9 mouse cellular contexts compared by ENCODE assay signal in genomic region chr17:37203206-37203916, GRCm38 (mm10). TPM values are rescaled to one million over a fixed set of nuclear protein-coding genes. Genes with fewer than 3 reads are reported as not detected.
DNase-seq lines count a peak whose midpoint lies in the region; ATAC-seq and TF ChIP-seq lines count a peak whose summit lies in the region.
"Had no signal": no experiment of that assay in that cellular context is flagged by ENCODE, and none has a peak within 500 bp of the region (broad histone marks: within the 10 kb centered on the region; RNA-seq: fewer than 3 reads in every experiment).

No protein-coding gene starts in this region.

- peak in 2 of 3 experiments; percentile 90 to 98; a peak in 5 of 6 replicates for TF ChIP-seq CTCF in MEL (IDR thresholded peaks at IDR 0.05 in 2 of 3, conservative IDR thresholded peaks at IDR 0.05 in 1 of 3; ENCODE audit: control insufficient read depth in 1 of 3, insufficient read depth in 1 of 3, low read depth in 2 of 3, low read length in 3 of 3, poor library complexity in 1 of 3, severe bottlenecking in 1 of 3)

- peak; percentile 97 for TF ChIP-seq RAD21 in MEL (IDR thresholded peaks at IDR 0.05; ENCODE audit: low read depth, low read length)

- under 1% methylated on average over 4 of the region's 4 CpGs for WGBS in forebrain, embryonic 16.5 days
- under 1% methylated on average over 4 of the region's 4 CpGs for WGBS in hindbrain, embryonic 13.5 days

- no peaks in the 10 kb centered on the region for H3K4me1 ChIP-seq in MEL (ENCODE audit: control insufficient read depth in 1 of 2, insufficient read depth in 2 of 2, low read length in 2 of 2)
- H3K4me1 ChIP-seq in forebrain, embryonic 16.5 days (replicated peaks; ENCODE audit: control insufficient read depth, insufficient read depth, low read length), result no peaks in the 10 kb centered on the region
- H3K4me1 ChIP-seq in hindbrain, embryonic 13.5 days (replicated peaks), result no peaks in the 10 kb centered on the region
- H3K4me1 ChIP-seq: megakaryocyte, embryonic 14.5 days had no signal

- TF ChIP-seq EP300 in MEL (IDR thresholded peaks at IDR 0.05; ENCODE audit: low read depth in 1 of 2, low read length in 2 of 2), result no peak; a peak in 1 of 4 replicates

- no peak overlapping the region for H3K9ac ChIP-seq in MEL (ENCODE audit: control insufficient read depth, low read depth, low read length, poor library complexity, severe bottlenecking)
- no peak overlapping the region for H3K9ac ChIP-seq in forebrain, embryonic 16.5 days (replicated peaks; ENCODE audit: low read depth, low read length)
- no peak overlapping the region for H3K9ac ChIP-seq in hindbrain, embryonic 13.5 days

- no peak for TF ChIP-seq POLR2A in MEL (IDR thresholded peaks at IDR 0.05; ENCODE audit: control insufficient read depth in 1 of 2, insufficient read depth in 1 of 2, low read depth in 1 of 2, low read length in 2 of 2, poor library complexity in 1 of 2)

- DNase-seq in MEL (ENCODE audit: low read depth, low spot score), result peak; percentile 81
- peak; percentile 34 for DNase-seq in c-Kit-positive CD71-positive TER-119-positive erythroid progenitor cells, embryonic 14.5 days (ENCODE audit: low spot score)
- DNase-seq in layer of hippocampus, postnatal 10 days (ENCODE audit: low spot score in 2 of 2), result peak; percentile 89 to 91
- peak; percentile 89 for DNase-seq in lung, postnatal 36 days
- peak; percentile 82 for DNase-seq in right cerebral cortex, adult 18-20 months
- peak; percentile 39 for DNase-seq in urinary bladder, postnatal 10 days (ENCODE audit: low spot score)

- H3K4me3 ChIP-seq in MEL (ENCODE audit: control insufficient read depth in 1 of 2, insufficient read depth in 1 of 2, low read depth in 2 of 2, low read length in 2 of 2), result no peak overlapping the region
- no peak overlapping the region for H3K4me3 ChIP-seq in forebrain, embryonic 16.5 days (replicated peaks; ENCODE audit: low read length)
- H3K4me3 ChIP-seq in hindbrain, embryonic 13.5 days, result no peak overlapping the region
- H3K4me3 ChIP-seq: megakaryocyte, embryonic 14.5 days had no signal

- no peaks in the 10 kb centered on the region for H3K79me2 ChIP-seq in MEL (ENCODE audit: control insufficient read depth, insufficient read depth, low read length, poor library complexity)

- no peaks in the 10 kb centered on the region for H3K36me3 ChIP-seq in MEL (ENCODE audit: control insufficient read depth in 1 of 2, insufficient read depth in 2 of 2, low read length in 2 of 2)
- no peaks in the 10 kb centered on the region for H3K36me3 ChIP-seq in forebrain, embryonic 16.5 days (ENCODE audit: control insufficient read depth, insufficient read depth)
- H3K36me3 ChIP-seq in hindbrain, embryonic 13.5 days, result no peaks in the 10 kb centered on the region

- no peaks in the 10 kb centered on the region for H3K9me3 ChIP-seq in MEL (replicated peaks; ENCODE audit: insufficient read depth, low read length)
- no peaks in the 10 kb centered on the region for H3K9me3 ChIP-seq in forebrain, embryonic 16.5 days (ENCODE audit: control insufficient read depth, low read length)
- H3K9me3 ChIP-seq in hindbrain, embryonic 13.5 days, result no peaks in the 10 kb centered on the region
- H3K9me3 ChIP-seq: megakaryocyte, embryonic 14.5 days had no signal

- H3K27ac ChIP-seq in MEL (ENCODE audit: control insufficient read depth, low read depth, low read length), result no peak overlapping the region
- no peak overlapping the region for H3K27ac ChIP-seq in forebrain, embryonic 16.5 days (ENCODE audit: low read length)
- H3K27ac ChIP-seq in hindbrain, embryonic 13.5 days, result no peak overlapping the region

- peak; percentile 87 for ATAC-seq in forebrain, embryonic 16.5 days
- ATAC-seq in hindbrain, embryonic 13.5 days (ENCODE audit: low FRiP score), result peak; percentile 82

- H3K4me2 ChIP-seq in forebrain, embryonic 16.5 days (ENCODE audit: low read length), result no peak overlapping the region
- H3K4me2 ChIP-seq in hindbrain, embryonic 13.5 days, result no peak overlapping the region

- no peaks in the 10 kb centered on the region; a peak in 1 of 4 replicates for H3K27me3 ChIP-seq in MEL (ENCODE audit: control insufficient read depth in 1 of 2, insufficient read depth in 2 of 2, low read length in 2 of 2)
- H3K27me3 ChIP-seq in forebrain, embryonic 16.5 days (replicated peaks; ENCODE audit: control insufficient read depth, insufficient read depth, low read length), result peaks cover 3% of the 10 kb centered on the region; the same call in 1 of the 2 replicates
- H3K27me3 ChIP-seq in hindbrain, embryonic 13.5 days, result peaks cover 20% of the 10 kb centered on the region

TF ChIP-seq in MEL, 35 proteins besides CTCF, POLR2A, EP300 and RAD21:
- TF ChIP-seq E2F4 (IDR thresholded peaks at IDR 0.05; ENCODE audit: borderline replicate concordance, low read depth, low read length), result no peak
- no peak for TF ChIP-seq ZMIZ1 (IDR thresholded peaks at IDR 0.05; ENCODE audit: low read depth, low read length)
- TF ChIP-seq ETS1 (IDR thresholded peaks at IDR 0.05; ENCODE audit: low read depth, low read length), result no peak
- 0 out of 2 replicates have a peak, but pooled peaks have one; percentile 34 for TF ChIP-seq ZNF384 (IDR thresholded peaks at IDR 0.05; ENCODE audit: low read depth, low read length)
- no peak for TF ChIP-seq POLR2AphosphoS5 (IDR thresholded peaks at IDR 0.05; ENCODE audit: borderline replicate concordance, low read depth, low read length)
- TF ChIP-seq UBTF (IDR thresholded peaks at IDR 0.05; ENCODE audit: borderline replicate concordance, insufficient read depth, low read depth, low read length), result no peak
- no peak for TF ChIP-seq GATA1 (IDR thresholded peaks at IDR 0.05; ENCODE audit: low read depth, low read length)
- no peak for TF ChIP-seq RCOR1 (IDR thresholded peaks at IDR 0.05; ENCODE audit: low read depth, low read length)
- TF ChIP-seq USF1 (IDR thresholded peaks at IDR 0.05; ENCODE audit: low read depth, low read length), result no peak
- TF ChIP-seq GABPA (IDR thresholded peaks at IDR 0.05; ENCODE audit: low read depth, low read length), result no peak
- TF ChIP-seq ZC3H11A (IDR thresholded peaks at IDR 0.05; ENCODE audit: low read depth, low read length), result peak; percentile 90
- peak; percentile 65; the same call in 1 of the 2 replicates for TF ChIP-seq JUND (IDR thresholded peaks at IDR 0.05; ENCODE audit: low read depth, low read length)
- TF ChIP-seq MAX (IDR thresholded peaks at IDR 0.05; ENCODE audit: low read length), result peak; percentile 35; the same call in 1 of the 2 replicates
- peak; percentile 98 for TF ChIP-seq SMC3 (IDR thresholded peaks at IDR 0.05; ENCODE audit: low read depth, low read length)
- TF ChIP-seq BHLHE40 (IDR thresholded peaks at IDR 0.05; ENCODE audit: borderline replicate concordance, low read depth, low read length), result peak; percentile 20; the same call in 1 of the 2 replicates
- TF ChIP-seq HCFC1 (IDR thresholded peaks at IDR 0.05; ENCODE audit: low read depth, low read length), result no peak
- peak; percentile 47; the same call in 1 of the 2 replicates for TF ChIP-seq SIN3A (IDR thresholded peaks at IDR 0.05; ENCODE audit: low read length)
- no peak for TF ChIP-seq TAL1 (IDR thresholded peaks at IDR 0.05; ENCODE audit: low read length)
- TF ChIP-seq MAFK (IDR thresholded peaks at IDR 0.05; ENCODE audit: borderline replicate concordance, low read depth, low read length), result no peak
- TF ChIP-seq MEF2A (IDR thresholded peaks at IDR 0.05; ENCODE audit: extremely low read depth, insufficient replicate concordance, low read depth, low read length, poor library complexity, severe bottlenecking), result no peak
- no peak for TF ChIP-seq USF2 (IDR thresholded peaks at IDR 0.05; ENCODE audit: borderline replicate concordance in 1 of 2, insufficient read depth in 1 of 2, low read depth in 1 of 2, low read length in 2 of 2)

RNA-seq across cellular contexts. Expression of gene Olfr94, which starts 2.6 kb away (rescaled TPM):
- not detected in 2 replicates for total RNA-seq in MEL (2012; rRNA removed)
- polyA plus RNA-seq in MEL (2012; ENCODE audit: insufficient read depth in 1 of 2, insufficient read length in 2 of 2, low read depth in 1 of 2, low replicate concordance in 2 of 2, missing spikeins in 1 of 2), result not detected
- polyA plus RNA-seq in forebrain, embryonic 16.5 days (2015; fragmentation: Nextera tagmentation; extraction: Ambion mirVana), result not detected in 2 replicates
- not detected in 2 replicates for polyA plus RNA-seq in hindbrain, embryonic 13.5 days (2015; fragmentation: Nextera tagmentation; extraction: Ambion mirVana)
- not detected for total RNA-seq in layer of hippocampus, postnatal 10 days (2021)

RNA-seq across cellular contexts. Expression of gene Olfr95, which starts 9.6 kb away (rescaled TPM):
- not detected in 2 replicates for total RNA-seq in MEL (2012; rRNA removed)
- polyA plus RNA-seq in MEL (2012; ENCODE audit: insufficient read depth in 1 of 2, insufficient read length in 2 of 2, low read depth in 1 of 2, low replicate concordance in 2 of 2, missing spikeins in 1 of 2), result not detected
- polyA plus RNA-seq in forebrain, embryonic 16.5 days (2015; fragmentation: Nextera tagmentation; extraction: Ambion mirVana), result not detected in 2 replicates
- polyA plus RNA-seq in hindbrain, embryonic 13.5 days (2015; fragmentation: Nextera tagmentation; extraction: Ambion mirVana), result not detected in 2 replicates
- total RNA-seq in layer of hippocampus, postnatal 10 days (2021), result not detected

RNA-seq across cellular contexts. Expression of gene Ubd, which starts 9.7 kb away (rescaled TPM):
- total RNA-seq in MEL (2012; rRNA removed), result not detected in 2 replicates
- polyA plus RNA-seq in MEL (2012; ENCODE audit: insufficient read depth in 1 of 2, insufficient read length in 2 of 2, low read depth in 1 of 2, low replicate concordance in 2 of 2, missing spikeins in 1 of 2), result not detected
- polyA plus RNA-seq in forebrain, embryonic 16.5 days (2015; fragmentation: Nextera tagmentation; extraction: Ambion mirVana), result not detected in 2 replicates
- not detected in 2 replicates for polyA plus RNA-seq in hindbrain, embryonic 13.5 days (2015; fragmentation: Nextera tagmentation; extraction: Ambion mirVana)
- not detected for total RNA-seq in layer of hippocampus, postnatal 10 days (2021)

RNA-seq across cellular contexts. Expression of gene Olfr96, which starts 16.6 kb away (rescaled TPM):
- total RNA-seq in MEL (2012; rRNA removed), result not detected in 2 replicates
- not detected for polyA plus RNA-seq in MEL (2012; ENCODE audit: insufficient read depth in 1 of 2, insufficient read length in 2 of 2, low read depth in 1 of 2, low replicate concordance in 2 of 2, missing spikeins in 1 of 2)
- polyA plus RNA-seq in forebrain, embryonic 16.5 days (2015; fragmentation: Nextera tagmentation; extraction: Ambion mirVana), result not detected in 2 replicates
- polyA plus RNA-seq in hindbrain, embryonic 13.5 days (2015; fragmentation: Nextera tagmentation; extraction: Ambion mirVana), result not detected in 2 replicates
- not detected for total RNA-seq in layer of hippocampus, postnatal 10 days (2021)

RNA-seq across cellular contexts. Expression of gene Olfr97, which starts 33.8 kb away (rescaled TPM):
- not detected in 2 replicates for total RNA-seq in MEL (2012; rRNA removed)
- polyA plus RNA-seq in MEL (2012; ENCODE audit: insufficient read depth in 1 of 2, insufficient read length in 2 of 2, low read depth in 1 of 2, low replicate concordance in 2 of 2, missing spikeins in 1 of 2), result not detected
- not detected in 2 replicates for polyA plus RNA-seq in forebrain, embryonic 16.5 days (2015; fragmentation: Nextera tagmentation; extraction: Ambion mirVana)
- polyA plus RNA-seq in hindbrain, embryonic 13.5 days (2015; fragmentation: Nextera tagmentation; extraction: Ambion mirVana), result not detected in 2 replicates
- not detected for total RNA-seq in layer of hippocampus, postnatal 10 days (2021)

Comparison
In these comparisons a context has a peak if more than half of its experiments do, and no peak if none do; other contexts are left out.
1. DNase-seq: peak in every context shown above with its lines; median percentile 90 in layer of hippocampus, postnatal 10 days; 89 in lung, postnatal 36 days; 82 in right cerebral cortex, adult 18-20 months; 81 in MEL; 39 in urinary bladder, postnatal 10 days; 34 in c-Kit-positive CD71-positive TER-119-positive erythroid progenitor cells, embryonic 14.5 days.